Mouse (Mus musculus): ENCODE measurements around the gene Vta1. TPM values are rescaled to one million over a fixed set of nuclear protein-coding genes. Genes with fewer than 3 reads are reported as not detected.

Vta1 gene
- polyA plus RNA-seq, 1 experiment from 2014 or later: 101 TPM

- no peak for TF ChIP-seq CTCF (IDR thresholded peaks at IDR 0.05; ENCODE audit: low read depth)
- Histone ChIP-seq H3K27me3 (ENCODE audit: insufficient read depth, low read length) (no peaks in the 10 kb centered on the region), H3K36me3 (ENCODE audit: insufficient read depth, low read length) (peaks cover 7% of the 10 kb centered on the region), H3K9me3 (replicated peaks; ENCODE audit: low read length) (no peaks in the 10 kb centered on the region), H3K4me2 (ENCODE audit: low read length) (no peak overlapping the region), H3K4me1 (replicated peaks; ENCODE audit: insufficient read depth, low read length) (no peaks in the 10 kb centered on the region), H3K4me3 (replicated peaks; ENCODE audit: low read depth, low read length) (no peak overlapping the region), H3K27ac (no peak overlapping the region), H3K9ac (ENCODE audit: low read depth, low read length) (no peak overlapping the region)
- 84% methylated on average over 3 of the region's 3 CpGs for WGBS
- ATAC-seq (replicated peaks; ENCODE audit: low FRiP score, low read depth) (no peak), DNase-seq (ENCODE audit: low spot score) (no peak)
Measured at GRCm38 (mm10) chr10:14690349-14690748, 15.0 kb downstream of the Vta1 start.

- no peaks in the 10 kb centered on the region for H3K9me3 ChIP-seq (replicated peaks; ENCODE audit: low read length)
- ATAC-seq (replicated peaks; ENCODE audit: low FRiP score, low read depth): no peak
Measured at GRCm38 (mm10) chr10:14688785-14689442, 16.4 kb downstream of the Vta1 start.

GRCm38 (mm10) chr10:14685663-14686062 is 19.7 kb downstream of the Vta1 start:
- Histone ChIP-seq H3K9ac (ENCODE audit: low read depth, low read length) (no peak overlapping the region), H3K4me3 (replicated peaks; ENCODE audit: low read depth, low read length) (no peak overlapping the region), H3K36me3 (ENCODE audit: insufficient read depth, low read length) (peaks cover 7% of the 10 kb centered on the region), H3K4me2 (ENCODE audit: low read length) (no peak overlapping the region), H3K4me1 (replicated peaks; ENCODE audit: insufficient read depth, low read length) (no peaks in the 10 kb centered on the region), H3K9me3 (replicated peaks; ENCODE audit: low read length) (no peaks in the 10 kb centered on the region), H3K27me3 (ENCODE audit: insufficient read depth, low read length) (no peaks in the 10 kb centered on the region), H3K27ac (no peak overlapping the region)
- TF ChIP-seq CTCF (IDR thresholded peaks at IDR 0.05; ENCODE audit: low read depth): peak; percentile 19; the same call in 1 of the 2 replicates
- ATAC-seq (replicated peaks; ENCODE audit: low FRiP score, low read depth) (no peak), DNase-seq (ENCODE audit: low spot score) (no peak)
- 98% methylated on average over 1 of the region's 1 CpGs for WGBS

More at GRCm38 (mm10) chr10:14688785-14689442, 16.4 kb downstream of the Vta1 start:
- TF ChIP-seq CTCF (IDR thresholded peaks at IDR 0.05; ENCODE audit: low read depth): no peak
- Histone ChIP-seq H3K4me1 (replicated peaks; ENCODE audit: insufficient read depth, low read length) (no peaks in the 10 kb centered on the region), H3K9ac (ENCODE audit: low read depth, low read length) (no peak overlapping the region), H3K36me3 (ENCODE audit: insufficient read depth, low read length) (peaks cover 7% of the 10 kb centered on the region), H3K4me2 (ENCODE audit: low read length) (no peak overlapping the region), H3K4me3 (replicated peaks; ENCODE audit: low read depth, low read length) (no peak overlapping the region), H3K27ac (no peak overlapping the region), H3K27me3 (ENCODE audit: insufficient read depth, low read length) (no peaks in the 10 kb centered on the region)
- WGBS: 82% methylated on average over 6 of the region's 6 CpGs
- DNase-seq (ENCODE audit: low spot score): no peak

- WGBS: 89% methylated on average over 2 of the region's 2 CpGs
- no peaks in the 10 kb centered on the region for H3K4me1 ChIP-seq (replicated peaks; ENCODE audit: insufficient read depth, low read length)
- ATAC-seq (replicated peaks; ENCODE audit: low FRiP score, low read depth): no peak
Measured at GRCm38 (mm10) chr10:14666147-14666546, 39.2 kb downstream of the Vta1 start.

GRCm38 (mm10) chr10:14660875-14661274 is 44.5 kb downstream of the Vta1 start:
- no peaks in the 10 kb centered on the region for H3K27me3 ChIP-seq (ENCODE audit: insufficient read depth, low read length)
- no peaks in the 10 kb centered on the region for H3K4me1 ChIP-seq (replicated peaks; ENCODE audit: insufficient read depth, low read length)
- TF ChIP-seq CTCF (IDR thresholded peaks at IDR 0.05; ENCODE audit: low read depth): no peak
- H3K9me3 ChIP-seq (replicated peaks; ENCODE audit: low read length): no peaks in the 10 kb centered on the region
- H3K9ac ChIP-seq (ENCODE audit: low read depth, low read length): no peak overlapping the region
- H3K4me3 ChIP-seq (replicated peaks; ENCODE audit: low read depth, low read length): no peak overlapping the region
- H3K27ac ChIP-seq: no peak overlapping the region
- H3K36me3 ChIP-seq (ENCODE audit: insufficient read depth, low read length): peaks cover 12% of the 10 kb centered on the region; the same call in 1 of the 2 replicates
- H3K4me2 ChIP-seq (ENCODE audit: low read length): no peak overlapping the region
- DNase-seq (ENCODE audit: low spot score): no peak
- WGBS: 88% methylated on average over 2 of the region's 2 CpGs
- ATAC-seq (replicated peaks; ENCODE audit: low FRiP score, low read depth): no peak

More at GRCm38 (mm10) chr10:14666147-14666546, 39.2 kb downstream of the Vta1 start:
- H3K27ac ChIP-seq: no peak overlapping the region
- H3K27me3 ChIP-seq (ENCODE audit: insufficient read depth, low read length): no peaks in the 10 kb centered on the region
- DNase-seq (ENCODE audit: low spot score): peak; percentile 5
- no peak overlapping the region for H3K9ac ChIP-seq (ENCODE audit: low read depth, low read length)
- H3K9me3 ChIP-seq (replicated peaks; ENCODE audit: low read length): no peaks in the 10 kb centered on the region
- peaks cover 7% of the 10 kb centered on the region; the same call in 1 of the 2 replicates for H3K36me3 ChIP-seq (ENCODE audit: insufficient read depth, low read length)
- H3K4me2 ChIP-seq (ENCODE audit: low read length): no peak overlapping the region
- no peak for TF ChIP-seq CTCF (IDR thresholded peaks at IDR 0.05; ENCODE audit: low read depth)
- H3K4me3 ChIP-seq (replicated peaks; ENCODE audit: low read depth, low read length): no peak overlapping the region

- Histone ChIP-seq H3K4me3 (replicated peaks; ENCODE audit: low read depth, low read length) (no peak overlapping the region), H3K4me2 (ENCODE audit: low read length) (no peak overlapping the region), H3K27ac (no peak overlapping the region), H3K36me3 (ENCODE audit: insufficient read depth, low read length) (no peaks in the 10 kb centered on the region), H3K27me3 (ENCODE audit: insufficient read depth, low read length) (no peaks in the 10 kb centered on the region), H3K9ac (ENCODE audit: low read depth, low read length) (no peak overlapping the region), H3K4me1 (replicated peaks; ENCODE audit: insufficient read depth, low read length) (no peaks in the 10 kb centered on the region), H3K9me3 (replicated peaks; ENCODE audit: low read length) (no peaks in the 10 kb centered on the region)
- 60% methylated on average over 1 of the region's 1 CpGs for WGBS
- ATAC-seq (replicated peaks; ENCODE audit: low FRiP score, low read depth) (no peak), DNase-seq (ENCODE audit: low spot score) (peak; percentile 31)
- no peak for TF ChIP-seq CTCF (IDR thresholded peaks at IDR 0.05; ENCODE audit: low read depth)
Measured at GRCm38 (mm10) chr10:14639635-14640034, 65.7 kb downstream of the Vta1 start.
